Mouse (Mus musculus): ENCODE measurements around the gene Meiob.

The Meiob gene

DNA sequence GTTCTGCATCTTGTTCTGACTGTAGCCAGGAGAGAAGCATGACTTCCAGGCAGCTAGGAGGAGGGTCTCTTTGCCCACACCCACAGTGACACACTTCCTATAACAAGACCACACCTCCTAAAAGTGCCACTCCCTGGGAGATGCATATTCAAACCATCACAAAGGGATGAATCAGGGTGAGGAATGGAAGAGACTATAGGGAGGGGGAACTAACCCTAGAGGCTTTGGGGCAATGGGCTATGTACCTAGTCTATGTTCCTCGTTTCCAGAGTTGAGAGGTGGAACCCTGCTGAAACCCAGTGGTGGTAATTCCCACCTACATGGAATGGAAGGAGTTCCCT lies 70.3 kb downstream of the Meiob start:
- DNase-seq (ENCODE audit: low spot score in 2 of 2): no peak

- DNase-seq (ENCODE audit: low spot score in 2 of 2): no peak
Observed at GRCm38 (mm10) chr17:24874989-24875388, 70.9 kb downstream of the Meiob start.

- no peak for DNase-seq (ENCODE audit: low spot score in 2 of 2)
Observed at GRCm38 (mm10) chr17:24877336-24878116, 73.4 kb downstream of the Meiob start.

DNA sequence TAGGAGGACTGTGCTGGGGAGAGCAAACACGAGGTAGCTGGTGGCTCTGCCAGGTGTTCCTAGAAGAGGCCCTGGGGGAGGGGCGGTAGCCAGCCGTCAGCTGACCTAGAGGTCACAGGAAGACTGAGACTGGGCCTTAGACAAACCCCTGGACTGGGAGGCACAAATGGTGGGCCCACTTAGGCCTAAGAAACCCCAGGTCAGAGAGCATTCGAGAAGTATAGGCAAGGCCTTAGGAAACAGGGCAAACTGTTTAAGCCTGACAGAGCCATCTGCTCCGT lies 74.0 kb downstream of the Meiob start:
- DNase-seq (ENCODE audit: low spot score in 2 of 2): no peak

GRCm38 (mm10) chr17:24878531-24878930 lies 74.4 kb downstream of the Meiob start:
- DNase-seq (ENCODE audit: low spot score in 2 of 2): no peak

- no peak for DNase-seq (ENCODE audit: low spot score in 2 of 2)
Observed at GRCm38 (mm10) chr17:24881738-24882440, 77.8 kb downstream of the Meiob start.

- DNase-seq (ENCODE audit: low spot score in 2 of 2): no peak
Observed at GRCm38 (mm10) chr17:24884391-24884790, 80.3 kb downstream of the Meiob start.

GRCm38 (mm10) chr17:24885356-24886133 lies 81.5 kb downstream of the Meiob start:
- peak in 1 of 2 experiments; percentile 63 for DNase-seq (ENCODE audit: low spot score in 2 of 2)

DNA sequence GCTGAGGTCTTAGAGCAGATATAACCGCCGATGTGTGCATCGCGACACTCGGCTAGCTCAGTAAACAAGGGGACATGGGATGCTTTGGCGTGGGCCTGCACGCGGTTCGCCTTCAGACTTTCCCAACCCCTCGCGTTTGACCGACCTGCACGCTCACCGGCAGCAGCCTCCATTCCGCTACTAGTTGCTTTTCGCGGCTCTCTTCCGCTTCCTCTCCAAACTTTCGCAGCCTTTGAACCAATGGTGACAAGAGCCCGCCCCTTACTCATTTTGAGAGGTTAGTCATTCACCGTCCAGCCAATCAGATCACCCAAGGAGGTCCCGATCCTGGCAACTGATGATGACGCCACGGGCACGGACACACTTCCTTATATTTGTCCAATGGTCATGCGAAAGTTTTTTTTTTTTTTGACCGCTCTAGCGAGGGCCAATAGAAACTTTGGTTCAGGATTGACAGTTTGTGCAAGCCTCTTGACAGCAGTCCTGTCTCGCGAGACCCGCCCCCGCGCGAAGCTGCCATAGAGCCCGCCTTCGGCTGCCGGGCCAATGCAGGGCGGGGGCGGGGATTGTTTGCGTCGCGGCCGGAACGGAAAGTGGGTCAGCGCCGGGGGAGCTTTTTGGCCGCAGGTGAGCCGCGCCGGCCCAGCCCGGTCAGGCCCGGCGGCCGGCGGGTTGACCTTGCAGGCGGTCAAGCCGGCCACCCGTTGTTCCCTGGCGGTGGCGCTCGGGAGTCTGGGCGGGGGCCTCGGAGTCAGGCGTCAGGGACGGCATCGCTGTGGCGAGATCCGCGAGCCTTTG lies 82.2 kb downstream of the Meiob start, which contains the start of the genes Nubp2 and Spsb3:
Nubp2 (minus strand) TSS at position 216 of the 798 bp plus-strand sequence.
Spsb3 (plus strand) TSS at position 510 of the 798 bp plus-strand sequence.
- DNase-seq (ENCODE audit: low spot score in 2 of 2): peak; percentile 99 to 100

- DNase-seq (ENCODE audit: low spot score in 2 of 2): no peak
Observed at GRCm38 (mm10) chr17:24886932-24887271, 82.8 kb downstream of the Meiob start.

DNA sequence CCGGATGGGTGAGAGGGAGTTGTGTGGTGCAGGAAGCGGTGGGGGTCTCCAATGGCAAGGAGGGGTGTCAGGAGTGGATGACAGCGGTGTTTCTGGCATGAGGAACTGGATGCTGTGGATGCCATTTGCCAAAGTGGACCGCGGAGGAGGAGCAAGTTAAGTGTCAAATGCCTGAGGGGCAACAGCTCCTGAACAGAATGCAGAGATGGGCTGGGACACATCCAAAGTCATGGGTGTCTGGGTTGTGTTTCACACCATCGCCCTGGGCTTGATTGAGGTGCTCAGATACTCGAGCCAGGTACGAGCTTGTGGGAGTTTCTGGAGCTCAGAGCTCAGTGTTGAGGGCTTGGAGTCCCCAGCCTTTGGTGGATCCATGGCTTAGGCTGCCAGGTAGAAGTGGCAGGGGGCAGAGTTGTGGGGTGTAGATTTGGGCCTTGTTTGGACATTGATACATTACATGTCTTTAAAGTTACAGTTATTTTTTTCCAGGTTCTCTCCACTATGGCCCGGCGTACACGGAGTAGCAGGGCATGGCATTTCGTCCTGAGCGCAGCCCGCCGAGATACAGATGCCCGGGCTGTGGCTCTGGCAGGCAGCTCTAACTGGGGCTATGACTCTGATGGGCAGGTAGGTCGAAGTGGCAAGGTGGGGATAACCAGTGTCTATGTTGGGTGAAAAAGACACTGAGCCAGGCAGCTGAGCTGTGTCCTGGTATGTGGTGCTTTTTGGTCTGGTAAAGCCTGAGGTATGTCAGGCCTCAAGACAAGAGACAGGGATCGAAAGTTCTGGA lies 83.4 kb downstream of the Meiob start:
- DNase-seq (ENCODE audit: low spot score in 2 of 2): peak in 1 of 2 experiments; percentile 42

DNA sequence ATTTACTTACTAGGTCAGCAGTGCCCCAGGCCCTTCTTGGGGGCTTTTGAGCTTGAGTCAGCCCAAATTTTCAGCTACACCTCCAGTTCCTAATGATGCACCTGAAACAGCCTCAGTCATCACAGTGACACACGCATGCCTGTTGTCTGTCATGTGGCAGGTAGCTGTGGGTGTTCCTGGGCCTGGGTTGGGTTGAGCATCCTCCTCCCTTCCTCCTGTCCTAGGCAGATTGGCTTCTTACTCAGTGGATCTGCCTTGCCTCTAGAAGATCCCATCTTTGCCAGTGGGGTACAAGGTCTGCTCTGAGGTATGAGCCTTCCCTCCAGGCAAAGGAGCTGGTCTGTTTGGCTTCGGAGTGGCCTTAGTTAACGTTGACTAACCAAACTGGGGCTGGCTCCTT lies 84.8 kb downstream of the Meiob start:
- peak in 1 of 2 experiments; percentile 17 for DNase-seq (ENCODE audit: low spot score in 2 of 2)
